Mouse (Mus musculus) megakaryocyte, embryonic 14.5 days (primary cell): ENCODE measurements around the gene Usp1.

ENCODE experiments used
- FLI1 ChIP-seq: IDR thresholded peaks from 2 replicates; pipeline ENCODE4 v1.6.1; 2012; ENCODE audit warnings: low read length, inconsistent platforms, mixed read lengths
- GATA1 ChIP-seq: IDR thresholded peaks from 3 replicates; pipeline ENCODE4 v1.6.1; 2012; ENCODE audit warnings: mixed read lengths, low read length, inconsistent platforms, borderline replicate concordance

GRCm38 (mm10) chr4:98924906-98925178 is 1.2 kb downstream of the Usp1 start:
- TF ChIP-seq GATA1 (no peak), FLI1 (no peak)
